Mouse (Mus musculus): ENCODE measurements around the gene Olfr960. TPM values are rescaled to one million over a fixed set of nuclear protein-coding genes. Genes with fewer than 3 reads are reported as not detected.

The Olfr960 gene
- not detected in 2 replicates for polyA plus RNA-seq (2015; fragmentation: Nextera tagmentation; extraction: Ambion mirVana)

DNA sequence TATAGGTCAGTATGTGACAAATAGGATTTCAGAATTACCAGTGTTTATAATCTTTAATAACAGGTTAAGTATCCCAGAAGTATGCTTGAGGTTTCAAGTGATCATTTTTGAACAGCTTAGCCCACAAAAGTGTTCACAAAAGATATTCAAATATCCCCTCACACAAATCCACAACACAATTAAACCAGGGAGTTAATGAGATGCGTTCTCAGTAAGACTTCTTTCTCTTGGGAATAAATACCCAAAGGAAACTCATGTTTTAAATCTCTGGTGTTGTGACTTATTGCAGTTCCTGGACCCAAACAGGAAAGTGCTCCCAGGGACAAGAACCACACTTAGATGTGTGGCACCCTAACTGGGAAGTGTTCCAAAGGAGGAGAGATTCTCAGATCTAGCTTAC is at the start of gene Olfr960:
Gene Olfr960, plus strand, starts transcription at position 301 of the 400 bp plus-strand sequence.
- no peak within 1 kb of the TSS for H3K9ac ChIP-seq
- no peak within 1 kb of the TSS for H3K4me2 ChIP-seq
- H3K4me3 ChIP-seq = no peak within 1 kb of the TSS
- no peak for ATAC-seq (replicated peaks)
- 64% methylated on average over 1 of the region's 1 CpGs for WGBS
- H3K27me3 ChIP-seq (replicated peaks) = no peaks in the 10 kb centered on the region
- no peak within 1 kb of the TSS for H3K27ac ChIP-seq
- no peaks in the 10 kb centered on the region for H3K4me1 ChIP-seq
- H3K36me3 ChIP-seq (replicated peaks) = no peaks in the 10 kb centered on the region
- no peaks in the 10 kb centered on the region for H3K9me3 ChIP-seq

DNA sequence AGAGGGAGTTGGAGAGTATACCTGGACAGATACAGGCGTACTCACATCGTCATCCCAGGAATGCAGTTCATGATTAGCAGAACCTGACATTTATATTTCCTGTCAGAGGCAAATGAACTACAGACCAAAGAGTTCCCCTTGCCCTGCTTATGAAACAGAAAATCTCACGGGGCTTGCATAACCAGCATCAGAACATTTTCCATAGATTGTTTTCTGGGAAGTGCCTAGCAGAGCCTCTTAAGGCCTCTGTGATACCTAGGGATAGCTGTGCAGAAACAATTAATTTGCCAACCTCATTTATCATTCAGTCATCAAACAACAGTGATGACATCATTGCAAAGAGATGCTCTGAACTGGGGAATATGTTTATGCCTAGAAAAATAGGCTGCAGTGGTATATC is 45.7 kb upstream of the Olfr960 start, which contains the start of gene Olfr959:
Gene Olfr959, minus strand, starts transcription at position 101 of the 400 bp plus-strand sequence.
- Histone ChIP-seq H3K9ac (no peak within 1 kb of the TSS), H3K9me3 (no peaks in the 10 kb centered on the region), H3K4me1 (no peaks in the 10 kb centered on the region), H3K4me3 (no peak within 1 kb of the TSS), H3K4me2 (no peak within 1 kb of the TSS), H3K36me3 (replicated peaks) (no peaks in the 10 kb centered on the region), H3K27me3 (replicated peaks) (no peaks in the 10 kb centered on the region), H3K27ac (no peak within 1 kb of the TSS)
- no peak for ATAC-seq (replicated peaks)
- 86% methylated on average over 3 of the region's 3 CpGs for WGBS

DNA sequence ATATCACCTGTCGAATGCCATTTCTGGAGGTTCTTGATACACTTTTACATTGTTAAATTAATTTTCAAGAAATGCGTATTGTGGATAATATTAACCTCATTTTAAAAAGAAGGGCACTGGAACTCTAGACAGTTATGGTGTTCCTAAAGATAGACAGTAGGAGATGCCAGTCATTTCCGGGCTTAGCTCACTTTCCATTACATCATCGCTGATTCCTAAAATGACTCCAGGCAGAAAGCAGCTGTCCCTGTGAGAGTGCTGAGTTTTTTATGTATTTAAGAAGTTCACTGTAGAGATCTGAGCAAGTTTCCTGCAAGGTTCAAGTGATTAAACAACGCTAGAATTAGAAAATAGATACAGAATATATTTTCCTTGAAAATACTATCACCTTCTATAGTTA is 44.1 kb upstream of the Olfr960 start:
- H3K9me3 ChIP-seq = no peaks in the 10 kb centered on the region
- no peak overlapping the region for H3K4me3 ChIP-seq
- no peak for ATAC-seq (replicated peaks)
- H3K9ac ChIP-seq = no peak overlapping the region
- H3K4me1 ChIP-seq = no peaks in the 10 kb centered on the region
- no peak overlapping the region for H3K27ac ChIP-seq
- WGBS = 90% methylated on average over 5 of the region's 5 CpGs
- H3K36me3 ChIP-seq (replicated peaks) = no peaks in the 10 kb centered on the region
- H3K4me2 ChIP-seq = no peak overlapping the region
- H3K27me3 ChIP-seq (replicated peaks) = no peaks in the 10 kb centered on the region

DNA sequence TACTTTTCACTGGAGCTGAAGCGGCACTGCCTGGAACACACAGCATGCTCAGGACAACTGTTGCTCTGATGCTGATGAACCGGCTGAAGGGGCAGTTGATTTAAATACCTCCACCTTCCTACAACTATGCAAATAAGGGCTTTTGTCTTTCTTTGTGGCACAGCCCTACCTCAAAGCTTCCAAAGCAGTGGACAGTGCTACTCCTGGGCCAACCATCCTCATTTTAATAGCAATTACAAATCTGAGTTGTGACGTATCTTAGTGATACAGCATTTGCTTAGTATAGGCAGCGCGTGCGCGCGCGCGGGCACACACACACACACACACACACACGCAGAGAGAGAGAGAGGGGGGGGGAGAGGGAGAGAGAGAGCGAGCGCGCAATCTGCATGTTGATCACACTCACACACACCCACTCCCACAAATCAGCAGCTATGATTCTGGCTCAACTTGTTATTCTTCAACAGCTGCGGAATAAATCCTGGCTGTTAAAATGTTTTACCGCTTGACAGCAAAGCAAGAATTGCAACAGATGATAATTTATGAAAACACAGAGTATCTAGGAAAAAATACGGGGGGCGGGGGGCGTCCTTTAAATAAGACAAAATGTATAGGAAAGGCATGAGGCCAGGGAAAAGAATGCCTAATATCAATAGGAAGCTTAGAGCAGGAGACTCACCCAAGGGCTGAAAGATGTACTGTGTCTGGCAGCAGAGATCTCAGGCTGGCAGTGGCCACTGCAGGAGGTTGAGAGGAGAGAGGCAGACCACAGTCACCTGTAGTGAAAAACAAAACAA is 18.4 kb upstream of the Olfr960 start:
- H3K9me3 ChIP-seq = no peaks in the 10 kb centered on the region
- under 1% methylated on average over 19 of the region's 19 CpGs for WGBS
- peak overlapping the region; percentile 85 for H3K27ac ChIP-seq
- peak overlapping the region; percentile 49 for H3K9ac ChIP-seq
- peak; percentile 94 for ATAC-seq (replicated peaks)
- peaks cover 15% of the 10 kb centered on the region; the same call in 1 of the 2 replicates for H3K4me1 ChIP-seq
- no peaks in the 10 kb centered on the region for H3K27me3 ChIP-seq (replicated peaks)
- peak overlapping the region; percentile 95 for H3K4me2 ChIP-seq
- no peaks in the 10 kb centered on the region; the same call in 1 of the 2 replicates for H3K36me3 ChIP-seq (replicated peaks)
- H3K4me3 ChIP-seq = peak overlapping the region; percentile 50

DNA sequence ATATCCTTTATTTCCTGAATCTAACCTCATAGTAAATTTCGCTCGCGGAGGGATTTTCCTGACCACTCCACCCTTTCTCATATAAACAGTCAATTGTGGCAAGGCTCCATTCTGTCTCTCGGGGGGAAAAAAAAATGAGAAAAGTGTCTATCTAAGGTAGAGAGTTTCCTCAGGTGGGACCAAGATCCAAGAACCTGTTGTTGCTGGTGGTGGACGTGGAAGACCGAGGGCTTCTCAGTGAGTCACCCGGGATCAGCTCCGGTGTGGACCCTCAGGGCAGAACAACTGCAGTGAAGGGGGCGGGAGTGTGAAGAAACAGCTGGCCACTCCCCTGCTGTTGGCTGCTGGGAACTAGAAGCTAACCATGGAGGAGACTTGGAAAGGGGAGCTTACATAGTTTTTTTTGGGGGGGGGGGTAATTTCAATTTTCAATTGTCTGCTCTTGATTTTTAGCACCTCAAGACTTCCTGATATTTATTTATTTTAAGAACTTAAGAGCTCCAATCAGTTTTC is 17.8 kb upstream of the Olfr960 start:
- Histone ChIP-seq H3K4me1 (peaks cover 15% of the 10 kb centered on the region; the same call in 1 of the 2 replicates), H3K27ac (peak overlapping the region; percentile 85), H3K27me3 (replicated peaks) (no peaks in the 10 kb centered on the region), H3K36me3 (replicated peaks) (no peaks in the 10 kb centered on the region), H3K4me2 (peak overlapping the region; percentile 95), H3K4me3 (peak overlapping the region; percentile 50), H3K9ac (peak overlapping the region; percentile 49), H3K9me3 (no peaks in the 10 kb centered on the region)
- 0% methylated on average over 9 of the region's 9 CpGs for WGBS
- peak; percentile 84 for ATAC-seq (replicated peaks)

DNA sequence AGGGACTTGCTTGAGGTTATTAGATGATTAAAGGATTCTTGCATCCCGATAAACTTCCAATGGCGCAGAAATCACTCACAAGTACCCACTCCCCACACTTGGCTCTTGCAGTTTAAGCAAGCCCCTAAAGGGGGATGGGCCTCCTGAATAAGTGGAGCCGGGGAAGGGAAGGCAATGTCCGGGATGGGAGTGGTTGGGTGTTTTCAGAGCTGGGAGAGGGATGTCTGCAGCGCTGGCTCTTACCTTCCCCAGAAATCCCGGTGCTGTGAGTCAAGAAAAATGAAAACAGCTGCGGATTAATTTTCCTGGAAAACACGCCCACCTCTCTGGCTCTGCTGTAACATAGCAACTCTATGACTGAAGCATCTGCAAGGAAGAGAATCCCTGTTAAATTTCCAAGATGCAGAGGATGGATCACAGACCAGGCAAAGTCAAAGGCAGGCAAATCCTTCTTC is 17.1 kb upstream of the Olfr960 start, which contains the start of gene AW551984:
Gene AW551984, minus strand, starts transcription at position 405 of the 455 bp plus-strand sequence.
- ATAC-seq (replicated peaks) = peak; percentile 67
- WGBS = under 1% methylated on average over 8 of the region's 8 CpGs

DNA sequence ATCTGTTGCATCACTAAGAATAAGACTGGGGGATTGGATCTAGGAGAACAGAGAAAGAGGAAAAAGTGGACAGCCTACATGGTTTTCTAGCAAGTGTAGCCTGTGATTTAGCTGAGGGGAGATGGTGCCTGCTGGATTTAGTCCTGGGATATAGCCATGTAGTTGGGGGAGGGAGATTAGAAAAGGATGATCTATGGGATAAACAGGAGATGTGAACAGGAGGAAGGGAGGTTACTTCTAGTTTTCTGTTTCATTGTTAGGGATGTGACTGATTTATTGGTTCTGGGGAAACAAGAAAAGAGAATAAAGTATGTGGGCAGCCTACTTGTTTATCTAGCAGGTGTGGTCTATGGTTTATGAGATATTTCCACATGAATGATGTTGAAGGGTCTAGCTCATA is 12.7 kb upstream of the Olfr960 start:
- Histone ChIP-seq H3K36me3 (replicated peaks) (no peaks in the 10 kb centered on the region), H3K4me2 (no peak overlapping the region)

More for the DNA sequence above, 17.1 kb upstream of the Olfr960 start, which contains the start of gene AW551984:
- peak within 1 kb of the TSS; percentile 51 for H3K9ac ChIP-seq
- peak within 1 kb of the TSS; percentile 95 for H3K4me2 ChIP-seq
- H3K27me3 ChIP-seq (replicated peaks) = no peaks in the 10 kb centered on the region
- H3K4me3 ChIP-seq = peak within 1 kb of the TSS; percentile 50
- no peaks in the 10 kb centered on the region for H3K36me3 ChIP-seq (replicated peaks)
- H3K4me1 ChIP-seq = peaks cover 15% of the 10 kb centered on the region; the same call in 1 of the 2 replicates
- H3K27ac ChIP-seq = peak within 1 kb of the TSS; percentile 85
- H3K9me3 ChIP-seq = no peaks in the 10 kb centered on the region

DNA sequence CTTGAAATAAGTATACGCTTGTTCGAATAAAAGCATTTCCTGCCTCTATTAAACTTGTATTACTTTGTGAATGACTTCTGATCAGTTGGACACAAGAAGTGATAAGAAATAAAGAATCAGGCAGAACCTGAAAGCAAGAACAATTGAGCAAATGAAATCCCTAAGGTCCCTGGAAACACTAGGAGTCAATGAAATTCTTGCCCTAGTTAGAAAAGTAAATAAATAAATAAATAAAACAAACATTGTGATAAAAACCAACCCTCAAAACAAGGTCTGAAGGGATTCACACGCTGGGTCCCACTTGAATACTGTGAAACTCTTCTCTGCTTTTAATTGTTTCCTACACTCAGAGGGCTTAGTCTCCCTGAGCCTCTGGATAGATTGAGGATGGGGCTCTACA is 10.8 kb upstream of the Olfr960 start, which contains the start of gene Olfr148:
Gene Olfr148, plus strand, starts transcription at position 301 of the 400 bp plus-strand sequence.
- ATAC-seq (replicated peaks) = no peak
- Histone ChIP-seq H3K36me3 (replicated peaks) (no peaks in the 10 kb centered on the region), H3K4me1 (no peaks in the 10 kb centered on the region), H3K4me2 (no peak within 1 kb of the TSS), H3K9ac (no peak within 1 kb of the TSS), H3K4me3 (no peak within 1 kb of the TSS), H3K27ac (no peak within 1 kb of the TSS), H3K27me3 (replicated peaks) (no peaks in the 10 kb centered on the region), H3K9me3 (no peaks in the 10 kb centered on the region)
- 74% methylated on average over 3 of the region's 3 CpGs for WGBS

More for the DNA sequence above, 12.7 kb upstream of the Olfr960 start:
- no peak overlapping the region for H3K27ac ChIP-seq
- H3K4me3 ChIP-seq = no peak overlapping the region
- no peak for ATAC-seq (replicated peaks)
- peaks cover 8% of the 10 kb centered on the region; the same call in 1 of the 2 replicates for H3K4me1 ChIP-seq
- H3K27me3 ChIP-seq (replicated peaks) = no peaks in the 10 kb centered on the region
- no peaks in the 10 kb centered on the region for H3K9me3 ChIP-seq
- H3K9ac ChIP-seq = no peak overlapping the region

DNA sequence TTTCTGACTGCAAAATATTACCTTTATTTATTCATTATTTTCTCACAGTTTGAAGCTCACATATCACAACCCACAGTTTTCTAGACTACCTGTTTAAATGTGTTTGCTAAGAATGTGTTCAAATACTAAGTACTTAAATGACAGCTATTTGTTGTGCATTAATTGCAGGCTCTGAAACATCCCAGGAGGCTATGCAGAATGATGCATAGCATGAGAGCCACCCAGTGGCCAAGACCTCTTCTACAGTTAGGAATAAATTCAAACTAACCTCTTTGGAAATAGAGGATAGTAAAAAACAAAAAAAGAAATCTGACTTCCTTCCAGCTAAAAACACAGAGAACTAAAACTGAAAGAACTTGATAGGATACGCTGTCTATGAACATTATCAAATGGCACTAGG is 9.2 kb upstream of the Olfr960 start:
- no peaks in the 10 kb centered on the region for H3K27me3 ChIP-seq (replicated peaks)
- H3K27ac ChIP-seq = no peak overlapping the region
- H3K36me3 ChIP-seq (replicated peaks) = no peaks in the 10 kb centered on the region
- no peak overlapping the region for H3K4me2 ChIP-seq
- H3K4me1 ChIP-seq = no peaks in the 10 kb centered on the region
- H3K9ac ChIP-seq = no peak overlapping the region
- no peaks in the 10 kb centered on the region for H3K9me3 ChIP-seq
- 0 out of 2 replicates have a peak, but pooled peaks have one; percentile 56 for ATAC-seq (replicated peaks)
- no peak overlapping the region for H3K4me3 ChIP-seq
- 70% methylated on average over 1 of the region's 1 CpGs for WGBS

DNA sequence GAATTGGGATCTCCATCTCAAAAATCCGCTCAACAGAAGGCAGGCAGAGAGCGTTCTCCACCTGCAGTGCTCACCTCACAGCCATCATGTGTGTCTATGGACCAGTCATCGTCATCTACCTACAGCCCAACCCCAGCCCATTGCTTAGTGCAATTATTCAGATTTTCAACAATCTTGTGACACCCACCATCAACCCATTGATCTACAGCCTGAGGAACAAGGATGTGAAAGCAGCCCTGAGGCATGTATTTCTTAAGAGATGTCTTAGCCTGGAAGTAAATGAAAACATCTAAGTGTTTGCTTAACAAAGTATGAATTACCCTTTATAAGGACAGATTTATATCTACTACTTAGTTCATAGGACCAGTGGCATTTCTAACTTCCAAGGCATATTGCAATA is 2.6 kb downstream of the Olfr960 start:
- no peaks in the 10 kb centered on the region for H3K9me3 ChIP-seq
- no peaks in the 10 kb centered on the region for H3K36me3 ChIP-seq (replicated peaks)
- 90% methylated on average over 3 of the region's 3 CpGs for WGBS
- H3K4me1 ChIP-seq = no peaks in the 10 kb centered on the region
- no peak overlapping the region for H3K4me2 ChIP-seq
- H3K27me3 ChIP-seq (replicated peaks) = no peaks in the 10 kb centered on the region
- H3K4me3 ChIP-seq = no peak overlapping the region
- no peak overlapping the region for H3K27ac ChIP-seq
- H3K9ac ChIP-seq = no peak overlapping the region
- no peak for ATAC-seq (replicated peaks)

DNA sequence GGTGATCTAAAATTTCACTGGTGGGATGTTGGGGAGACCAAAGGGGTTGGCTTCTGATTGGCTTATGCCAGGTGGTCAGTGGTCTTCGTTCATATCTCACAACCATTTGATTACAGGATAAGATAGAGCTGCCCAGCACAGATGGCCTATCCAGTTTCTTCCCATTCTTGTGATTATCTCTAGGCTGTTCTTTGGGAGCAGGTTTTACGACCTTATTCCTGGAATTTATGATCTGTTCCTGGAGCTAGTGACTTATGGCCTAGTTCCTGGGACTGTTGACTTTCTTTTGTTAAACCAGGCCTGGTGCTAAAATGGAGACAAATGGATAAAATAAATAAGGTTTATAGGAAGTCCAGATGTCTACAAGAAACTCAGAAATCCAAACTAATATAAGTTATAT is 3.5 kb downstream of the Olfr960 start:
- WGBS = 88% methylated on average over 2 of the region's 2 CpGs
- Histone ChIP-seq H3K36me3 (replicated peaks) (no peaks in the 10 kb centered on the region), H3K9ac (no peak overlapping the region), H3K4me1 (no peaks in the 10 kb centered on the region), H3K27me3 (replicated peaks) (no peaks in the 10 kb centered on the region), H3K4me3 (no peak overlapping the region), H3K4me2 (no peak overlapping the region), H3K9me3 (no peaks in the 10 kb centered on the region), H3K27ac (no peak overlapping the region)
- no peak for ATAC-seq (replicated peaks)

DNA sequence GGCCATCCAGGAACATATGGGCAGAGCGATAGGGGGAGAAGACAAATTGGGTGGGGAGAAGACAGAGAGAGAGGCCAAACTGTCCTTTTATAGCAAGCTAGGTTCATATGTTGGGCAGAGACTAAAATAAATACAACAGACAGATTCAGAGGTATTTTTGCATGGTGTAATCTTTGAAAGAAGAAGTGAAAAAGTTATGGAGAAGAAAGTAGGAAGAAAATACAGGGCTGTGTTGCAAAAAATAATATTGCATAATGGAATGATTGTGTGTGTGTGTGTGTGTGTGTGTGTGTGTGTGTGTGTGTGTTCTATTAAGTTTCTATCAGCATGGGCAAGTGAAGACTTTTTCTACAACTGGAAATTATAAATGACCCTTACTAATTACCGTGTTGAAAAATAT is 7.9 kb downstream of the Olfr960 start:
- H3K36me3 ChIP-seq (replicated peaks) = no peaks in the 10 kb centered on the region
- H3K27ac ChIP-seq = no peak overlapping the region
- no peak overlapping the region for H3K4me3 ChIP-seq
- H3K4me1 ChIP-seq = peaks cover 2% of the 10 kb centered on the region; the same call in 1 of the 2 replicates
- H3K4me2 ChIP-seq = no peak overlapping the region
- no peaks in the 10 kb centered on the region for H3K9me3 ChIP-seq
- no peaks in the 10 kb centered on the region for H3K27me3 ChIP-seq (replicated peaks)
- no peak for ATAC-seq (replicated peaks)
- no peak overlapping the region for H3K9ac ChIP-seq
- 91% methylated on average over 2 of the region's 2 CpGs for WGBS

Data from midbrain, embryonic 15.5 days (tissue).